Mouse (Mus musculus): ENCODE results near the gene Dennd2a.

DNA sequence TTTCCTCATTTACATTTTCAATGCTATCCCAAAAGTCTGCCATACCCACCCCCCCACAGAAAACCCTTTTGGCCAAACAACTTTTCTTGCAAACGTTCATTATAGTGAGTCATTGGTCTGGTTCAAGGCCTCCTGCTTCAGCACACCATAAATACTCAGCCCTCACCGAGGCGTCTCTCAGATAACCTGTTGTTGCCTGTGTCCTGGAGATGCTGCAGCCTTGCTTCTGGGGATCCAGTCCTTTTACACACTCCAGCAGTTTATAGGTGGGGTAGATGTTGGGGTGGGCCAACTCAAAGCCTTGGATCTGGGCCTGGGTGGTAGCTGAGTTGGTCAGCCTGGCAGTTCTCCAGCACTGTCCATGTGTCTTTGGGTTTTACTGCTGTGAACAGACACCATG, 12.8 kb upstream of the Dennd2a start:
- TF ChIP-seq POLR2A (IDR thresholded peaks at IDR 0.05; ENCODE audit: borderline replicate concordance, low read depth, low read length) (no peak), CTCF (IDR thresholded peaks at IDR 0.05; ENCODE audit: low read depth, low read length) (no peak)
